ENCODE assay signal across 21 mouse cellular contexts in genomic region chr17:45008663-45009062, GRCm38 (mm10).
"Had no signal": no experiment of that assay in that cellular context is flagged by ENCODE, and none has a peak within 500 bp of the region (broad histone marks: within the 10 kb centered on the region; RNA-seq: fewer than 3 reads in every experiment).

No protein-coding gene starts in this region.

- H3K9me3 ChIP-seq: lung, embryonic 15.5 days; megakaryocyte, embryonic 14.5 days; midbrain, embryonic 12.5 days; neural tube, embryonic 13.5 days; neural tube, embryonic 15.5 days had no signal

- H3K4me3 ChIP-seq: lung, embryonic 15.5 days; megakaryocyte, embryonic 14.5 days; midbrain, embryonic 12.5 days; myocyte; neural tube, embryonic 13.5 days; neural tube, embryonic 15.5 days had no signal

- H3K27ac ChIP-seq: lung, embryonic 15.5 days; macrophage; midbrain, embryonic 12.5 days; neural tube, embryonic 13.5 days; neural tube, embryonic 15.5 days had no signal

- H3K27me3 ChIP-seq: lung, embryonic 15.5 days; megakaryocyte, embryonic 14.5 days; midbrain, embryonic 12.5 days; neural tube, embryonic 13.5 days; neural tube, embryonic 15.5 days had no signal

- ATAC-seq: liver, postnatal 0 days; midbrain, embryonic 16.5 days had no signal

- DNase-seq: liver, postnatal 0 days; lung, adult 2 months; lung, postnatal 10 days; lung, postnatal 36 days; midbrain, embryonic 14.5 days; retina, postnatal 1 day; right cerebral cortex, adult 18-20 months; right cerebral cortex, postnatal 25 days; right cerebral cortex, postnatal 4 days; spleen, adult 18-20 months; thymus, adult 2 months; thymus, postnatal 25 days; thymus, postnatal 4 days had no signal

- H3K4me2 ChIP-seq: lung, embryonic 15.5 days; midbrain, embryonic 12.5 days; neural tube, embryonic 13.5 days; neural tube, embryonic 15.5 days had no signal

- H3K36me3 ChIP-seq: lung, embryonic 15.5 days; midbrain, embryonic 12.5 days; neural tube, embryonic 13.5 days; neural tube, embryonic 15.5 days had no signal

- H3K9ac ChIP-seq: liver, postnatal 0 days; lung, embryonic 15.5 days; midbrain, embryonic 12.5 days; neural tube, embryonic 13.5 days; neural tube, embryonic 15.5 days had no signal

- H3K4me1 ChIP-seq: lung, embryonic 15.5 days; midbrain, embryonic 12.5 days; neural tube, embryonic 13.5 days; neural tube, embryonic 15.5 days had no signal
